Mouse (Mus musculus): ENCODE measurements around the gene Mgat2. TPM values are rescaled to one million over a fixed set of nuclear protein-coding genes. Genes with fewer than 3 reads are reported as not detected.
A peak's percentile ranks its signal among the peaks of the same experiment; 100 is the strongest.
"Not testable (repeated sequence)": the region's sequence is repeated elsewhere in the genome, so short reads cannot be mapped to it uniquely, and the experiment has no call there.

Mgat2 gene
- total and polyA plus RNA-seq, 3 experiments = 40.9 to 65.3 TPM; not detected in 1

- TF ChIP-seq MXI1 (IDR thresholded peaks at IDR 0.05; ENCODE audit: low read depth, low read length) (peak; percentile 33; the same call in 1 of the 2 replicates), POLR2AphosphoS5 (IDR thresholded peaks at IDR 0.05; ENCODE audit: borderline replicate concordance, low read depth, low read length) (no peak), POLR2A (IDR thresholded peaks at IDR 0.05; ENCODE audit: control insufficient read depth in 1 of 2, insufficient read depth in 1 of 2, low read depth in 1 of 2, low read length in 2 of 2, poor library complexity in 1 of 2) (no peak), NELFE (IDR thresholded peaks at IDR 0.05; ENCODE audit: low read depth, low read length) (no peak), USF1 (IDR thresholded peaks at IDR 0.05; ENCODE audit: low read depth, low read length) (no peak), GATA1 (IDR thresholded peaks at IDR 0.05; ENCODE audit: low read depth, low read length) (peak; percentile 81), MEF2A (IDR thresholded peaks at IDR 0.05; ENCODE audit: extremely low read depth, insufficient replicate concordance, low read depth, low read length, poor library complexity, severe bottlenecking) (no peak), ETS1 (IDR thresholded peaks at IDR 0.05; ENCODE audit: low read depth, low read length) (peak; percentile 64), ZKSCAN1 (IDR thresholded peaks at IDR 0.05; ENCODE audit: low read depth, low read length) (no peak), MAX (IDR thresholded peaks at IDR 0.05; ENCODE audit: low read length) (peak; percentile 39; the same call in 1 of the 2 replicates), CTCF (IDR thresholded peaks at IDR 0.05 in 2 of 3, conservative IDR thresholded peaks at IDR 0.05 in 1 of 3; ENCODE audit: control insufficient read depth in 1 of 3, insufficient read depth in 1 of 3, low read depth in 2 of 3, low read length in 3 of 3, poor library complexity in 1 of 3, severe bottlenecking in 1 of 3) (peak in 2 of 3 experiments; percentile 15 to 24; a peak in 2 of 6 replicates), TCF12 (IDR thresholded peaks at IDR 0.05; ENCODE audit: low read depth, low read length) (peak; percentile 59), CHD2 (IDR thresholded peaks at IDR 0.05; ENCODE audit: low read length) (no peak), HCFC1 (IDR thresholded peaks at IDR 0.05; ENCODE audit: low read depth, low read length) (no peak), ELF1 (IDR thresholded peaks at IDR 0.05; ENCODE audit: low read depth, low read length) (no peak), NRF1 (IDR thresholded peaks at IDR 0.05; ENCODE audit: insufficient read depth, low read depth, low read length, poor library complexity, severe bottlenecking) (no peak)
Observed at GRCm38 (mm10) chr12:69164904-69165303, 19.1 kb upstream of the Mgat2 start (continued).

GRCm38 (mm10) chr12:69166861-69167581 lies 16.9 kb upstream of the Mgat2 start:
- H3K4me1 ChIP-seq (ENCODE audit: control insufficient read depth in 1 of 2, insufficient read depth in 2 of 2, low read length in 2 of 2) = peaks cover 2 to 18% of the 10 kb centered on the region in 2 experiments; a peak in 3 of 4 replicates
- H3K9me3 ChIP-seq (replicated peaks; ENCODE audit: insufficient read depth, low read length); H3K27ac ChIP-seq (ENCODE audit: control insufficient read depth, low read depth, low read length); H3K27me3 ChIP-seq (ENCODE audit: control insufficient read depth in 1 of 2, insufficient read depth in 2 of 2, low read length in 2 of 2): not testable (repeated sequence)
- DNase-seq (ENCODE audit: low read depth, low spot score) = peak; percentile 37
- peaks cover 0 to 28% of the 10 kb centered on the region in 2 experiments; a peak in 3 of 4 replicates for H3K36me3 ChIP-seq (ENCODE audit: control insufficient read depth in 1 of 2, insufficient read depth in 2 of 2, low read length in 2 of 2)
- H3K79me2 ChIP-seq (ENCODE audit: control insufficient read depth, insufficient read depth, low read length, poor library complexity) = peaks cover 11% of the 10 kb centered on the region
- peak; percentile 65; the same call in 1 of the 2 replicates for TF ChIP-seq ZNF384 (IDR thresholded peaks at IDR 0.05; ENCODE audit: low read depth, low read length)
- peak; percentile 96 for TF ChIP-seq TBP (IDR thresholded peaks at IDR 0.05; ENCODE audit: low read depth, low read length)
- H3K4me3 ChIP-seq (ENCODE audit: control insufficient read depth in 1 of 2, insufficient read depth in 1 of 2, low read depth in 2 of 2, low read length in 2 of 2) = peak overlapping the region; percentile 21 to 70; a peak in 3 of 4 replicates
- H3K9ac ChIP-seq (ENCODE audit: control insufficient read depth, low read depth, low read length, poor library complexity, severe bottlenecking) = peak overlapping the region; percentile 84; the same call in 1 of the 2 replicates
